Mouse (Mus musculus): ENCODE measurements around the gene Atp7a.
"Not testable (repeated sequence)": the region's sequence is repeated elsewhere in the genome, so short reads cannot be mapped to it uniquely, and the experiment has no call there.

Atp7a gene

DNA sequence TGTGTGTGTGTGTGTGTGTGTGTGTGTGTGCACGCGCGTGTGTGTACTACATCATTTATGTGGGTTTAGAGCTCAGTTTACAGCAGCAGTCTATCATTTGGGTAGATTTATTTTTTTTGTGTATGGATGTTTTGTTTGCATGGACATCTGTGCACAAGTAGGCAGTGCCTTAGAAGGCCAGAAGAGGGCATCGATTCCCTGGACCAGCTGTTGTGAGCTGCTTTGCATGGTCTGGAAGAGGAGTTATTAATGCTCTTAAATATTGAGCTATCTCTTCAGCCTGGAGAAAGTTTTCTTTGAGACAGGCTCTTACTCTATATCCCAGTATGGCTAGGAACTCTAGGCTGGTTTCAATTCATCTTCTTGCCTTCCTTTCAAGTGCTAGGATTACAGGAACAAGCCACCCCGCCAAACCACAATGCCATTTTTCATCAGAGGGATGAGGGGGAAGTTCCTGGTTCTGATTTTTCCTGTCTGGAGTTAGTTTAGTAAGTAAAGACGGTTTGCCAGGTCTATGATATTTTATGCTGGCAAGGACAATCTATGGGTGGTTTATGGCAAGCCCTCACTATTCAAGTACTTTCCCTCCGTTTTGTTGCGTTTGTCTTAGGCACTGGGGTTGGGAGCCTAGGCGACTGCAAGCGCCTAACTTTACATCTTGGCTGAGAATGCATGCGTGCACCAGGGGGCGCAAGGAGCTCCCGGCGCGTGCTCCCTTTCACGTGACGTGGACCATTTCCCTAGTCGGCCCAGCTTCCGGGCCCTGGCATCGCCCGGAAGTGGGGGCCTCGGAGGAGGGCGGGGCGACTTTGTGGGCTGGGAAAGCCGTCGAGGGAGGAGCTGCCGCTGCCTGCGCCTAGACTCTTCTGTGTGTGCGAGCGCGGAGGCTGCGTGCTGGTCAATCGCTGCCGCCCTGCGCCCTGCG is at the start of gene Atp7a:
Gene Atp7a, plus strand, starts transcription at position 859 of the 925 bp plus-strand sequence.
- peak; percentile 93 for DNase-seq

DNA sequence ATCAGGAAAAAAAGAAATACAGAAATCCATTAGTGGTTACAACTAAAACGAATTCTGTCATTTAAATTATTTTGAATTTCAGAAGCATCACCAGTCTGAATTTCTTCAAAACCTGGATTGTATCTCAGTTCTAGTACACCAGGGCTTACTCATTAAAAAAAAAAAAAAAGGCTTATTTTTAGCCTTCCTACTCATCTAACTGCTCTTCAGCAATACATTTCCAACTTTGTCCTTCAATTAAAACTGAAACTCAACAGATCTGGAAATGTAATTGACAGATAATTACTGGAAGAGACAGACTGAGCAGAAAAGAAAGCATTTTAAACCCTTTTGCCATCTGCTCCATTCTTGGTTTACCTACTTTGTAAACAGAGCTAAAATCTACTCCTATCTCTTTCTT is 25.5 kb upstream of the Atp7a start:
- DNase-seq = no peak

DNA sequence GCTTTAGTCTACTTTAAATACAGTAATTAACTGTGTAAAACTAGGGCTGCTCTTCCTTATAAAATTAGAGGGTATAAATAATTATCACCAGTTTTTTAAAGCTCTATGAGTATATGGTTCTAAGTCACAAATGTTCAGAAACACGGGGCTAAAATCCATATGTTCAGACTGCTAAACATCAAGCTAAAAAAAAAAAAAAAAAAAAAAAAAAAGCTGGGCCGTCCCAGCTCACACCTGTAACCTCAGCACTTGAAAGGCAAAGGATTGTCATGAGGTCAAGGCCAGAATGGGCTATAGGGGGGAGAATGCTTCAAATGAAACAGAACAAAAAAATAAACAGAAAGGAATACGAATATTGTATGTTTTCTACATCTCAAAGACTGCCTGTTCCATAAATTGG is 16.3 kb upstream of the Atp7a start:
- no peak for DNase-seq

DNA sequence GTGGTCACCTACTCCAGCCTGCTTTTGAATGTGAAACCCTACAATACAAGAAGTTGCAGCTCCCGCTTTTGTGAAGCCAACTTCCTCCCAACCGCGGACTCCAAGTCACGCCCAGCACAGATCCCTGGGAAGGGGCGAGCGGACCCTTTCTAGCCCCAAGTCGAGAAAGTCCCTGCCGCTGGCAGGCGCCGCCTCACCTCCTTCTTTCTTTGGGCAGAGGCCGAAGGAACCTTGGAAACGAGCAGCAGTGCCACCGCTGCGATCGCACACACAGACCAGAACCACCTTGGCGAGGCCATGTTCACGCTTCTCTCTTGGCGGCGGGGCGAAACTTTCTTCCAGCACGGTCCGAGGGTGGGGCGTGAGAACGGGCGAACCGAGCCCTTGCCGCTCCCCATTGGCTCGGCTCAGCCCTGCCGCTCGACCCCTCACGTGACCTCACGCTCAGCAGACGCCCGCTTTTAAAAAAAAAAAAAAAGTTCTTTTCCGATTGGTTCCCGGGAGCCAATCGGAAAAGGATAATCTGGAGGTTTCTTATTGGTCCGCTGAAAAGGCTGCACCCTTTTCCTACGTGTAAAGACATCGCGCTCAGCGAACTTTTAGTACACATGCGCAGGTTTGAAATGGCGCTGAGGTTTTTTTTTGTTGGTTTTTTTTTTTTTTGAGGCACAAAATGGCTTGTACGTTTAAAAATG is 15.5 kb upstream of the Atp7a start, which contains the start of gene Magt1:
Gene Magt1, minus strand, starts transcription at position 442 of the 695 bp plus-strand sequence.
- DNase-seq = peak; percentile 89

DNA sequence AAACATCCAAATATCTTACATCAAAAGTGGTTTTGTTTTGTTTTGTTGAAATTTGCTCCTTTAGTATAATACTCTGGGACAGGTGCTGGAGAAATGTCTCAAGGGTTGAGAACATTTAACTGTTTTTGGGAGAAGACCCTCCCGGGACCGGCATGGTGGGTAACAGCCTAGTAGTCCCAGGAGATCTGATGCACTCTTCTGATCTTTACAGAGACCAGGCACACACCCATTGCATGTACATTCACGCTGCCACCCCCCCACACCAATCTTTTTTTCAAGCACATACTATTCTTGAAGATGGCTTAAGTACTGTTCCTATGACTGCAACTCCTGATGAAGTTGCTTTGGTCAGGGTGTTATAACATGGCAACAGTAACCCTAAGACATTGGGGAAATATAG is 14.5 kb upstream of the Atp7a start:
- DNase-seq = no peak

DNA sequence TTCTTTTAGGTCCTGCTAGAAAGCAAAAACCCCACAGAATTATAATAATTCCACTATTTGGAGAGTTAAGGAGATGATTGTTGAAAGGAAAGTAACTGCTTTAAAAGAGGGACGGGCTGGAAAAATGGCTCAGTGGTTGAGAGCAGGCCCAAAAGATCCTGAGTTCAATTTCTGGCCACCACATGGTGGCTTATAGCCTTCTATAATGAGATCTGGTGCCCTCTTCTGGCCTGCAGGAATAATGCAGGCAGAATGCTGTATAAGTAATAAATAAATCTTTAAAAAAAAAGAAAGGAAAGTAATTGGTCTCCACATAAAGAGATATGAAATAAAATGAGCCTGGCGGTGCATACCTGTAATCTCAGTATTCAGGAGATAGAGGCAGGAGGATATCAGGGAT is 13.9 kb upstream of the Atp7a start:
- peak; percentile 18 for DNase-seq

DNA sequence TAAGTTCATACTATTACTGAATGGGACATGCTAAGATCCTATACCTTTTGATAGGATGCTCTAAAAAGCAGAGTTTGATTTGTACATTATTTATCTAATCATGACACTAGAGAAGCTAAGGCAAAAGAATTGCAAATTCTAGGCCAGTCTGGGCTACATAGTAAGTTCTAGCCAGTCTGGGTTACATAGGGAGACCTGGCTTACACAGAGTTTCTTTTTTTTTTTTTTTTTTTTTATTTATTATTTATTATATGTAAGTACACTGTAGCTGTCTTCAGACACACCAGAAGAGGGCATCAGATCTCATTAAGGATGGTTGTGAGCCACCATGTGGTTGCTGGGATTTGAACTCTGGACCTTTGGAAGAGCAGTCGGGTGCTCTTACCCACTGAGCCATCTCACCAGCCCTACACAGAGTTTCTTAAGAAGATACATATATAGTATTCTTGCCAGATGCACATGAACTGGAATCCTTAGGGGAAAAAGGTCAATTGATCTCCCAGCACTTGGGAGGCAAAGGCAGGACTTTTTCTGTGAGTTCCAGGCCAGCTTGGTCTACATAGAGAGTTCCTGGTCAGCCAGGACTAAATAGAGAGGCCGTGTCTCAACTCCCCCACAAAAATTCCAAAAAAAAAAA is 12.2 kb upstream of the Atp7a start:
- not testable (repeated sequence) for DNase-seq

DNA sequence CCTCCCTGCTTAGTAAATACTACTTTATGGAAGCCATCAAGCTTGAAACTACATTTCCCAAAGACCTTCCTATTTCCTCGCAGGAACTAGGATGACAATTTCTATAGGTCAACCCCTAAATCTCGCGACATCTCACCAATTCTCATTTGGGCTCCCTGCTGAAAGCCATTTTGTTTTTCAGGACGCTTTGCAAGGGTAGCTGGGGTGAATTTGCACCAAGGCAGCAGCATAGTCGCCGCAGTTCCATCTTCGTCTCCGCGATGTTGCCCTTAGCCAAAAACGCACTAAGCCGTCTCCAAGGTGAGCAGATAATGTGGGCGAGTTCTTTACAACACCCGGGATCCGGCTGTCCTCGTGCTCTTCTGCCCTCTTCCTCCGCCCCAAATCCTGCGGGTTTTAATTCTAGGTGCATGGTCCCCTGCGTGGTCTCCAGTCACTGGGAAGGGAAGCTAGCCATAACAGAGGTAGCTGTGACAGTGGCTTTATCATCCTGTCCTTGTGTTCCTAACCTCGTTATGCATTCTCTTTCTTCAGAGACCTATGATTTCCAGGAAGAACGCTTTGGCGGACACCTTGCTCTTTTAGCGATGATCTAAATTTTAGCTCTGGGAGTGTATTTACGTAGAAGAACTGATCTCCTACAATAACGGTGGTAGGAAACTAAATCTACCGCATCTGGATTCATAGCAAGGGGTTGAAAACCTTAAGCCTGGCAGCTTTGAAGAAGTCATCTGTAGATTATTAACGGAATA is 11.3 kb upstream of the Atp7a start, which contains the start of gene Cox7b:
Gene Cox7b, plus strand, starts transcription at position 130 of the 752 bp plus-strand sequence.
- peak; percentile 74 for DNase-seq

DNA sequence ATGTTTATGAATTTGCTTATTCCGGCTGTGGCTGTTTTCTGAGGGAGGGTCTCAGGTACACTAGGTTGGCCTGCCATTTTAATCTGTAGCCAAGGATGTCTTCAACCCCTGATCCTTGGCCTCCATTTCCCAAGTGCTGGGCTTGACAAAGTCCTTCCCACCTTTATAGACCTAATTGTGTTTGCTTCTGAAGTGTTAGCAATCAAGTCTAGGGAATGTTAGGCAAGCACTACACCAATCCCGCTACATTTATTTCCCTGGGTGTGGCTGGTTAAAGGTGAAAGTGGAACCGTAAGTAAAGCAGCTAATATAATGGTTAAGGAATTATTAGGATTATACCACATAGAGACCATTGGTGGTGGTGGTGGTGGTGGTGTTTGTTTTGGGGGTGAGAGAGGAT is 10.0 kb upstream of the Atp7a start:
- no peak for DNase-seq

DNA sequence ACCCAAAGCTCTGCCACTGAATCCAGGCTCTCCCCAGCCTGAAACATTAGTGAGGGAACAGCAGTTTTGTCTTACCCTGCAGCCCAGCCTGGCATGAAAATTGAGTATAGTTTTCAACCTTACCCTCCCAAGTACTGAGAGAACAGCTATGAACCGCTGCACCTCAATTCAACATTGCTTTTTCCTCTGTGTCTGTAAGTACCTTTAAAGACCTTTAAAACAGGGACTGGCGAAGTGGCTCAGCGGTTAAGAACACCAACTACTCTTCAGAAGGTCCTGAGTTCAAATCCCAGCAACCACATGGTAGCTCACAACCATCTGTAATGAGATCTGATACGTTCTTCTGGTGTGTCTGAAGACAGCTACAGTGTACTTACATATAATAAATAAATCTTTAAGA is 9.6 kb upstream of the Atp7a start:
- no peak for DNase-seq

DNA sequence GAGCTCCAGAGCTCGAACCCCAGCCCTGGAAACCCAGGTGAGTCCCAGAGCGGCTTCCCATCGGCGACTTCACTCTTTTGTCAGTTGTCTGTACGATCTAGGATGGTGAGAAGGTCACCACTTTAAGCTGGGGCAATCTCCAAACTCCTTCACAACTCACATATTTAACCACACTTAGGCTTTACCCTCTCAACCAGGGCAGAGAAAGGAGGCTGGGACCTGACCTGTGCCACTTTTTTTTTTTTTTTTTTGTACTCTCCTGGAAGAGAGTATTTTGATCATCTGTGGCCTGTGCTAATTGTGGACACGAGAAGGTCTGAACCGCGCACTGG is 233 bp downstream of the Atp7a start:
- DNase-seq = no peak

DNA sequence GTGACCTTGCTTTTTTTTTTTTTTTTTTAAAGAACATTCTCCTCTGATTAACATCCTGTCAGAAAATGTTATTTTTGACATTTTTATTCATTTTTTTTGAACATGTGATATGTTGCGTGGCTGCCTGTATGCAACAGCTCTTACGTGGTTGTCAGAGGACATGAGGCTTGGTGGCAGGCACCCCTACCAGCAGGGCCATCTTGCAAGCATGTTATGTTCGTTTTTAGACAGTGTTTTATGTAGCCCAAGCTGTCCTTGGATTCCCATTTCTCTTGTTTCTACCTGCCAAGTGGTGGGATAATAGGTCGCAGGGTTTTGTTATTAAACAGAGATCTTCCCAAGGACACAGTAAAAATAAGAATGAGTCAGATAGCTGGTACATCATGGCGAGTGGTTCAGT is 3.1 kb downstream of the Atp7a start:
- no peak for DNase-seq

DNA sequence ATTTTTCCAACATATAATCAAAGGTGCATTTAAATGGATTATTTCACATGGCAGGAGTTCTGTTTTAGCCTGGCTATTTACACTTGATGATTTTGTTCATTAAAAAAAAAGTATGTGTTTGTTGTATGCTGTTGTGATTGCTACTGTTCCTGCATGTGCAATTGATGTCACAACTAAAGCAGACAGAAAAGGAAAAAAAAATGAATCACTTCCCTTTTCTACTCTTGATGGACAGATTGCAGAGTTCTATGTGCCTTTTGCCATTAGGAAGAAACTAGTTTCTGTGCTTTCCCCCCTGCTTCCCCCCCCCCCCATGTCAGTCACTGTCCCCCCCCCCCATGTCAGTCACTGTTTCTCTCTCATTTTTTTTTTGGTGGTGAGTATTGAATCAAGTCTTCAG is 4.0 kb downstream of the Atp7a start:
- DNase-seq = no peak

DNA sequence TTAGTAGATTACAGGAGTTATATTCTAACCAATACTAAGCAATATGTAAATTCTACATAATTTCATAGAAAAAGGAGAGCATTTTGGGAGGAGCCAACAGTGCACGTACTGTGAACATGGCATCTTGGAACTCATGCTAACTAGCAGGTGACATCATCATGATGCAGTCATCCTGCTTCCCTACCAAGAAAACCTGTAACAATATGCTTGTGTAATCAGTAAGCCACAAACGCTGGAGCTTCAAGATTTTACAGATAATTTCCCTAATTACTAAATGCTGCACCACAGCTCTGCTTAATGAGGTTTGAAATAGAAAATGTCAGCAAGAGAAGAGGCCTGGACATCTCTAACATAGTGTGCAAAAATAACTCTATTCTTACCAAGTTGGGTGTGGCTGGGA is 8.7 kb downstream of the Atp7a start:
- DNase-seq = no peak

DNA sequence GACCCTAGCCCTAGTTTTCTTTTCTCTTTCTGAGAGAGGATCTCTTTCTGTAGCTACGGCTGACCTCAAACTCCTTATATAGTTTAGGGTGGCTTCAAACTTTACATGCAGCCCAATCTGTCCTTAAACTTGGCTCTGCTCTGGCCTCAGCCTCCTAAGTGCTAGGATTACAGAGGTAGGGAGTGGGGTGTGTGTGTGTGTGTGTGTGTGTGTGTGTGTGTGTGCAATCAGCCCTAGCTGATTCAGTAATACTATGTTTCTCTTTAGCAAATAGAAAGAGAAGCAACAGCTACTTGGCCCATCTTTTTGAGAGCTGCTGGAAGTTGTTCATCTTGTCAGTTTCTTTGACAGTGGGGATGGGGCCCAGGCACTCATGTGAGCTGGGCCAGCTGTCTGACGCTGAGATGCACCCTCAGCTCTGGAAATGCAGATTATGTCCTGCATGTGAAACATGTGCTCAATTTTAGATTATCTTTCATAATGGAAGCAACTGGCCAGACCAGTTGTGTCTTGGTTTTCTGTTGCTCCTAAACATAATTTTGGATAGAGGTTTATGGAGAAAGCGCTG is 10.2 kb downstream of the Atp7a start:
- DNase-seq = no peak

DNA sequence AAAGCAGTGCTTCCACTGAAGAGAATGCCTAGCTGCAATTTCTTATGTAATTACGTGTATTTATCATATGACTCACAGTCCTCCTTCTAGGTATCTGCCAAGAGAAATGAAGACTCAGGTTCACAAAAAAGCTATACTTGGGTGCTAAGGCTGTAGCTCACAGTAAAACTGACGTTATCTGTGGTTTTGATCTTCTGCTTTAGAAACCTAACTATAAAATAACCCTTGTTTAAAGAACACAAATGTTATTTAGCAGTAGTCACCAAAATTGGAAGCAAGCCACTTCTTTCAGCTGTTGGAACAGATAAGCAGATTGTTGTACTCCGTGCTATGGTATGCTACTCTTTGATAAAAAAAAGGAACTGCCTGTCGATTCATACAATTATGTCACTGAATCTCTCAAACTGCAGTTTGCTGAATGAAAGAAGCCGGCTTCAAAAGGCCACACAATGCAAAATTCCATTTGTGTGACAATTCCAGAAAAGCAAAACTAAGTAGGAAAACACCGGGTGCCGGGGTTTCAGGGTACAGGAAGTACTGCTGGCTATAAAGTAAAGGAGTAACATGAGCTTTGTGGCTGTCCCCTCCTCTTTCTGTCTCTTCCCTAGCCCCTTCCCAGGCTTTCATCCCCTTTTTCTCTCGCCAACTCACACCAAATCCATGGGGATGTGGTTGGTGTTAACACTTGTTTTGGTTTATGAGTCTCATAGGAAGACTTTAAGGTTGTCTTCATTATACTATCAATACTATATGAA is 17.0 kb downstream of the Atp7a start:
- no peak for DNase-seq

DNA sequence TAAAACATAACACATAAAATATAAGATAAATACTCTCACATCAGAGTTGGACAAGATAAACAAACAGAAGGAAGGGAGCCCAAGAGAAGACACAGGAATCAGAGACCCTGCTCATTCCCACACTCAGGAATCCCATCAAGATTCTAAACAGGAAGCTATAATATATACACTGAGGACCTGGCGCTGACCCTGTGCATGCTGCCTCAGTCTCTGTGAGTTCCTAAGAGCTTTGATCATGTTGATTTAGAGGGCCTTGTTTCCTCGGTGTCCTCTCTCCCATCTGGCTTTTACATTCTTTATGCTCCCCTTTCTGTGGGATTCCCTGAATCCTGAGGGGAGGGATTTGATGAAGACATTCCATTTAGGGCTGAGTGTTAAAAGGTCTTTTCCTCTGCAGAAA is 18.4 kb downstream of the Atp7a start:
- DNase-seq = no peak

DNA sequence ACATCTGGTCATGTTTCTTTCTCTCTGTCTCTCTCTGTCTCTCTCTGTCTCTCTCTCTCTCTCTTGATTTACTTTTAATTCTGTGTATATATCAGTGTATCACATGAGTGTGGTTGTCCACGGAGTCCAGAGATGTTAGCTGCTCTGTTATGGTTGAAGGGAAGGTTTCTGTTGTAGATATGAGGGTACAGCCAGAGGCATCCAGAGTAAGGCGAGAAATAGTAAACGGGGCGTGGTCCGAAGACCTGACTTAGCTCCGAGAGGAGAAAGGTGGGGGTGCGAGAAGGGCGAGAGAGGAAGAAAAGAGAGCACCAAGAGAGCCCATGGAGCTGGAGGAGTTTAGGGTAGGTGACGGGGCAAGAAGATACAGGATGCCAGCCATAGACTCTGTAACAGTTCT is 18.9 kb downstream of the Atp7a start:
- DNase-seq = no peak

DNA sequence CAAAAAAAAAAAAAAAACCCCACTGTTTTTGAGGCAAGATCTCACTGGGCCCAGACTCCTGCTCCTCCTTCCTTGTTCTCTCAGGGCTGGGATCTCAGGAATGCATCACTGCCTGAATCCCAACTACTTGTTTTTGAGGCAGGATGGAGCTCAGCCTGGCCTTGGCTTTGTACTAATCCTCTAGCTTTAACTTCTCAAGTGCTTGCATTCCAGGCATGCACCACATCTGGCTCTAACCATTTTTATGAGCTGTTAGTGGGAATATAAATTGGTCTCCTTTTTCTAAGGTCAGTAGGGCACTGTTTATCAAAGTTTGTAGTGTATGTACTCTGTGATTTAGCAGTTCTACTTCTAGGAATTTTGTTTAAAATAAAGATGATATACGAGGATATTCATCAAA is 21.1 kb downstream of the Atp7a start:
- DNase-seq = no peak

DNA sequence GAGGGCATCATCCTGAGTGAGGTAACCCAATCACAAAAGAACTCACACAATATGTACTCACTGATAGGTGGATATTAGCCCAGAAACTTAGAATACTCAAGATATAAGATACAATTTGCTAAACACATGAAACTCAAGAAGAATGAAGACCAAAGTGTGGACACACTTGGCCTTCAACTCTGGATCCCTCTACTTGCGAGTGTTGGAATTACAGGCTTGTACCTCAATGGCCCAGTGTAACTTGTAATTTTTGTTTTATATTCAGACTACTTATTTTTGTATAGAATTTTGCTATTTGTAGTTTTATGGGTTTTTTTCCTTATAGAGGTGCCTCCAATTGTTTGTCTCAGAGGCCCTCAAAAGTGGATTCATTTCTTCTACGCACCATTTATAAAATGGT is 50.8 kb downstream of the Atp7a start:
- DNase-seq = not testable (repeated sequence)

DNA sequence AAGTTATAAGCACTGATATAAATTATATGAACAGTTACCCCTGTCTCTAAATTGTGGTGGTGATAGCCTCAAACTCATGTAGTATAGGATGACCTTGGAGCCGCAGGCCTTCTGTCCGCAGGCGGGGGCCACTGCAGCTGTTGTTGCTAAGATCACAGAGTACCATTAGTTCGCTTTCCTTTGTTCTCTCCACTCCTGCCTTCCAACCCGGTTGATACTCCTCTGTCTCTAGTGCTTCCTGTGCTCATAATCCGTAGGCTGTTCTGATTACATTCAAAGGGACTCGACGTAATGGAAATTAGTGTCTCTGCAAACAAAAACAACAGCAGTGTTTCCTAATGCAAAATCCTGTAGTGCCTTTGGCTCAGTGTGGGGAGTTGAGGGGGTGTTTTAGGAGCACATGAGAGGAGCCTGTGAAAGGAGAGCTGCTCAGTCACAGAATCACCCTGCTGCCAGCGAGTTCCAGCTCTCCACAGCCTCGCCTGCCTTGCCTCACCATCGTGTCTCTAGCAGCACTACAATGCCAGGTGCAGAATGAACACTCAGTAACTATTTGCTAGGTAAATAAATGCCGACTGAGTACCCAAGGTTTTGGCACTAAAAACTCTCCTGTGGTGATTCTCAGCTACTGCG is 53.9 kb downstream of the Atp7a start:
- DNase-seq = peak; percentile 6

Measured in right cerebral cortex, adult 18-20 months (tissue).